Mouse (Mus musculus) midbrain, embryonic 12.5 days (tissue): ENCODE measurements around the gene Tkt. TPM values are rescaled to one million over a fixed set of nuclear protein-coding genes. Genes with fewer than 3 reads are reported as not detected.
A peak's percentile ranks its signal among the peaks of the same experiment; 100 is the strongest.

ENCODE experiments used
- ATAC-seq: fragments of 200-750 bp; cut with Nextera tagmentation; 2 replicates; pipeline ENCODE4 v1.8.0; 2017; ENCODE audit warnings: low read depth, moderate TSS enrichment, moderate library complexity; ENCODE audit not compliant: low FRiP score
- H3K27ac ChIP-seq: fragments of 300-500 bp; sonication (generic); replicated peaks from 2 replicates; pipeline ENCODE4 v1.5.1; 2016; ENCODE audit warnings: mild to moderate bottlenecking
- H3K27me3 ChIP-seq: fragments of 300-500 bp; sonication (generic); 2 replicates; pipeline ENCODE4 v1.6.1; 2016; ENCODE audit warnings: mild to moderate bottlenecking
- H3K36me3 ChIP-seq: fragments of 300-500 bp; sonication (generic); 2 replicates; pipeline ENCODE4 v1.6.1; 2016
- H3K4me1 ChIP-seq: fragments of 300-500 bp; sonication (generic); 2 replicates; pipeline ENCODE4 v1.6.1; 2016
- H3K4me2 ChIP-seq: fragments of 300-500 bp; sonication (generic); replicated peaks from 2 replicates; pipeline ENCODE4 v1.6.1; 2016; ENCODE audit warnings: mild to moderate bottlenecking, moderate library complexity
- H3K4me3 ChIP-seq: fragments of 300-500 bp; sonication (generic); 2 replicates; pipeline ENCODE4 v1.5.1; 2016; ENCODE audit warnings: mild to moderate bottlenecking
- H3K9ac ChIP-seq: fragments of 300-500 bp; sonication (generic); replicated peaks from 2 replicates; pipeline ENCODE4 v1.6.1; 2016; ENCODE audit warnings: mild to moderate bottlenecking, moderate library complexity
- H3K9me3 ChIP-seq: fragments of 300-500 bp; sonication (generic); 2 replicates; pipeline ENCODE4 v1.6.1; 2016; ENCODE audit warnings: mild to moderate bottlenecking
- WGBS: fragments of 180-500 bp; shearing (Covaris S2); methylation state at CpG from one replicate; pipeline ENCODE4 v1.1.7; 2016; 5-methylcytosine and 5-hydroxymethylcytosine counted together
- polyA plus RNA-seq: library from polyadenylated mRNA; unstranded; fragments of >200 nt; fragmentation: Nextera tagmentation; extraction: Ambion mirVana; gene quantifications from 2 replicates; pipeline ENCODE4 v1.2.1, GENCODE M21; 2016

Tkt gene
- polyA plus RNA-seq, 1 experiment from 2014 or later = 240 TPM

GRCm38 (mm10) chr14:30557730-30558129 is 9.6 kb downstream of the Tkt start:
- ATAC-seq = no peak
- Histone ChIP-seq H3K27me3 (no peaks in the 10 kb centered on the region), H3K27ac (no peak overlapping the region), H3K4me1 (peaks cover 10% of the 10 kb centered on the region; the same call in 1 of the 2 replicates), H3K9ac (no peak overlapping the region), H3K4me2 (no peak overlapping the region), H3K4me3 (no peak overlapping the region), H3K36me3 (peaks cover 54% of the 10 kb centered on the region), H3K9me3 (no peaks in the 10 kb centered on the region)
- WGBS = 81% methylated on average over 9 of the region's 9 CpGs

GRCm38 (mm10) chr14:30559321-30559850 is 11.2 kb downstream of the Tkt start:
- Histone ChIP-seq H3K4me3 (no peak overlapping the region), H3K9me3 (no peaks in the 10 kb centered on the region), H3K4me1 (peaks cover 10% of the 10 kb centered on the region; the same call in 1 of the 2 replicates), H3K27ac (no peak overlapping the region), H3K36me3 (peaks cover 63% of the 10 kb centered on the region), H3K9ac (no peak overlapping the region), H3K27me3 (no peaks in the 10 kb centered on the region), H3K4me2 (no peak overlapping the region)
- 90% methylated on average over 17 of the region's 17 CpGs for WGBS
- no peak for ATAC-seq

DNA sequence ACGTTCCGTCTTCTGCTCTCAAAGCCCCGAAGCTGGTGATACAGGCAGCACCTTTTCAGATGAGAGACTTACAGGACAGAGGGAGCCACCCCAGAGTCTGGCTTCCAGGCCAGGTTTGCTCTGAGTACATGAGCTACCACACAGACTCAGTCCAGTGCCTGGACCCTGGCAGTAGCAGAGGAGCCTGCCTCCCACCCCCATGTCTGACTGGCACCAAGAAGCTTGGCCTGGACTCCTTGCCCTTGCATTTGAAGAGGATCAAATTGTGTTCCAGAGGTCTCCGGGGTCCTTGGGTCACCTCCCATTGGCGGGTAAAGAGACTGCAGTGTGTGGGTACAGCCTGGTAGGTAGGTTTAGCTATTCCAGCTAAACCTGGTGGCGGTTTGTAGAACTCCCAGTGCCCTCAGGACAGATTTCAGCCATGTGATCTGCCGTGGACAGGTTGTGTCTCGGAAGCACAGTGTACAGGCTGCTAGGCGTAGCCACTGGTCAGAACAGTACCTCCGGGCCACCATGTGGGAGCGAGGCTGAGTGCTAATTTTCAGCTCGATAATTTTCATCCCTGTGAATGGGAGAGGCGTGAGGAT is 12.7 kb downstream of the Tkt start:
- WGBS = 94% methylated on average over 13 of the region's 13 CpGs
- ATAC-seq = peak; percentile 9; the same call in 1 of the 2 replicates

GRCm38 (mm10) chr14:30561470-30562187 is 13.5 kb downstream of the Tkt start:
- peak; percentile 66; the same call in 1 of the 2 replicates for ATAC-seq
- H3K36me3 ChIP-seq = peaks cover 77% of the 10 kb centered on the region

More for the DNA sequence above, 12.7 kb downstream of the Tkt start:
- Histone ChIP-seq H3K4me3 (no peak overlapping the region), H3K27ac (peak overlapping the region; percentile 58; the same call in 1 of the 2 replicates), H3K9ac (no peak overlapping the region), H3K9me3 (no peaks in the 10 kb centered on the region), H3K27me3 (no peaks in the 10 kb centered on the region), H3K4me1 (peaks cover 10% of the 10 kb centered on the region; the same call in 1 of the 2 replicates), H3K4me2 (no peak overlapping the region), H3K36me3 (peaks cover 76% of the 10 kb centered on the region)

GRCm38 (mm10) chr14:30562343-30562742 is 14.2 kb downstream of the Tkt start:
- H3K9ac ChIP-seq = no peak overlapping the region
- H3K9me3 ChIP-seq = no peaks in the 10 kb centered on the region
- H3K27ac ChIP-seq = no peak overlapping the region
- peaks cover 83% of the 10 kb centered on the region for H3K36me3 ChIP-seq
- H3K27me3 ChIP-seq = no peaks in the 10 kb centered on the region
- H3K4me1 ChIP-seq = peaks cover 10% of the 10 kb centered on the region; the same call in 1 of the 2 replicates
- H3K4me2 ChIP-seq = no peak overlapping the region
- no peak for ATAC-seq
- no peak overlapping the region for H3K4me3 ChIP-seq

More at GRCm38 (mm10) chr14:30561470-30562187, 13.5 kb downstream of the Tkt start:
- H3K27ac ChIP-seq = peak overlapping the region; percentile 58
- no peak overlapping the region for H3K4me3 ChIP-seq
- 82% methylated on average over 14 of the region's 14 CpGs for WGBS
- peaks cover 10% of the 10 kb centered on the region; the same call in 1 of the 2 replicates for H3K4me1 ChIP-seq
- H3K4me2 ChIP-seq = no peak overlapping the region
- no peaks in the 10 kb centered on the region for H3K9me3 ChIP-seq
- no peak overlapping the region for H3K9ac ChIP-seq
- H3K27me3 ChIP-seq = no peaks in the 10 kb centered on the region

GRCm38 (mm10) chr14:30564451-30564850 is 16.3 kb downstream of the Tkt start:
- H3K4me3 ChIP-seq = no peak overlapping the region
- H3K4me2 ChIP-seq = no peak overlapping the region
- 98% methylated on average over 2 of the region's 2 CpGs for WGBS
- H3K36me3 ChIP-seq = peaks cover 82% of the 10 kb centered on the region
- H3K27me3 ChIP-seq = no peaks in the 10 kb centered on the region
- H3K27ac ChIP-seq = no peak overlapping the region
- H3K9me3 ChIP-seq = no peaks in the 10 kb centered on the region
- ATAC-seq = no peak
- peaks cover 10% of the 10 kb centered on the region; the same call in 1 of the 2 replicates for H3K4me1 ChIP-seq
- H3K9ac ChIP-seq = no peak overlapping the region

DNA sequence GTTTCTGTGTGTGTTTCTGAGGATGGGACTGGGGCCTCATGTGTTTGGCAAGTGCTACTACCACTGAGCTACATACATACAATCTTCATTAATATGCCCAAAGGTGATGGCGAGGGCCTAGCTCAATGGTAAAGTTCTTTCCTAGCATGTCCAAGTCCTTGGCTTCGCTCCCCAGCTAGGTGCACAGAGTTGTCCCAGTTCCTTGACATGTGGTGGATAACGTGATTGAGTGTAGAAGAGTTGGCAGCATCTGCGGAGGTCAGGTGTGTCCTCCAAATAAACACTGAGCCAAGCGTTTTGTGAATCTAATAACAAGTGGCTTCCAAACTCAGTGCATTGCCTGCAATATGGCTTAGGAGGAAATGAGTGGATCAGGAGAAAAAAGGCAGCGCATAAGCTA is 18.2 kb downstream of the Tkt start:
- no peaks in the 10 kb centered on the region for H3K9me3 ChIP-seq
- H3K27ac ChIP-seq = no peak overlapping the region
- no peak overlapping the region for H3K4me3 ChIP-seq
- no peaks in the 10 kb centered on the region for H3K27me3 ChIP-seq
- H3K36me3 ChIP-seq = peaks cover 81% of the 10 kb centered on the region
- H3K4me2 ChIP-seq = no peak overlapping the region
- peaks cover 6% of the 10 kb centered on the region; the same call in 1 of the 2 replicates for H3K4me1 ChIP-seq
- H3K9ac ChIP-seq = no peak overlapping the region
- ATAC-seq = no peak
- 95% methylated on average over 6 of the region's 6 CpGs for WGBS

DNA sequence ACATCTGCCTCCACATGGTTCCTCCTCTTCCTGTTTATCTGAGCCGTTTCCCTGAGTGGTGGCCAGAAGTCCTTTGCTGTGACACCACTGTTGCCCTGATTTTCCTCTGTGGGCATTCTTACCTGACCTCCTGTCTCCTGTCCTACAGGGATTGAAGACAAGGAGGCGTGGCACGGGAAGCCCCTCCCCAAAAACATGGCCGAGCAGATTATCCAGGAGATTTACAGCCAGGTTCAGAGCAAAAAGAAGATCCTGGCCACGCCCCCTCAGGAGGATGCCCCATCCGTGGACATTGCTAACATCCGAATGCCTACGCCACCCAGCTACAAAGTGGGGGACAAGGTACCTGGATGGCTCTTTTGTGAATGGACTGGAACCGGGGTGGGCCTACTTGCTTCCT is 19.9 kb downstream of the Tkt start:
- Histone ChIP-seq H3K4me1 (no peaks in the 10 kb centered on the region), H3K27me3 (no peaks in the 10 kb centered on the region), H3K4me3 (no peak overlapping the region), H3K4me2 (no peak overlapping the region), H3K9me3 (no peaks in the 10 kb centered on the region), H3K9ac (no peak overlapping the region), H3K27ac (no peak overlapping the region), H3K36me3 (peaks cover 92% of the 10 kb centered on the region)
- 94% methylated on average over 9 of the region's 9 CpGs for WGBS
- ATAC-seq = no peak

GRCm38 (mm10) chr14:30570303-30570702 is 22.1 kb downstream of the Tkt start:
- no peak overlapping the region for H3K27ac ChIP-seq
- no peaks in the 10 kb centered on the region for H3K27me3 ChIP-seq
- no peaks in the 10 kb centered on the region for H3K4me1 ChIP-seq
- no peak for ATAC-seq
- H3K4me2 ChIP-seq = no peak overlapping the region
- no peaks in the 10 kb centered on the region for H3K9me3 ChIP-seq
- H3K36me3 ChIP-seq = peaks cover 92% of the 10 kb centered on the region
- H3K4me3 ChIP-seq = no peak overlapping the region
- H3K9ac ChIP-seq = no peak overlapping the region
- 92% methylated on average over 9 of the region's 9 CpGs for WGBS

DNA sequence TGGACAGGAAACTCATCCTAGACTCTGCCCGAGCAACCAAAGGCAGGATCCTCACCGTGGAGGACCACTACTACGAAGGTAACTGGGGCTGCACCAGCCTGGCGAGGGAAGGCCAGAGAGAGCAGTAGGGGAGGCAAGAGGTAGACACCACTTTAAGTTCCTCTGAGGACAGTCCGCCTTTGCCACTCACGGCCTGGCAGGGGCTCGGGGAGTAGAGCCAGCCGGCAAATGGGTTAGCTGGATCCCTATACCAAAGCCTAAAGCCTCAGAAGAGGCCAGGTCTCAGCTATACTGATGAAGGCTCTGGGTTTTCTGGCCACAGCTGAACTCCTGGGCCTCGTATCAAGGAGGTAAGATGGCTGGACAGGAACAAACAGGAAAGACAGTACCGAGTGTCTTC is 24.1 kb downstream of the Tkt start:
- WGBS = 88% methylated on average over 10 of the region's 10 CpGs
- no peak overlapping the region for H3K4me3 ChIP-seq
- H3K4me1 ChIP-seq = no peaks in the 10 kb centered on the region
- no peak overlapping the region for H3K4me2 ChIP-seq
- ATAC-seq = no peak
- H3K36me3 ChIP-seq = peaks cover 85% of the 10 kb centered on the region
- H3K9me3 ChIP-seq = no peaks in the 10 kb centered on the region
- no peak overlapping the region for H3K9ac ChIP-seq
- no peak overlapping the region; the same call in 1 of the 2 replicates for H3K27ac ChIP-seq
- H3K27me3 ChIP-seq = no peaks in the 10 kb centered on the region

GRCm38 (mm10) chr14:30573235-30573634 is 25.1 kb downstream of the Tkt start:
- peaks cover 76% of the 10 kb centered on the region for H3K36me3 ChIP-seq
- no peak for ATAC-seq

GRCm38 (mm10) chr14:30573983-30574584 is 25.9 kb downstream of the Tkt start:
- Histone ChIP-seq H3K27ac (peak overlapping the region; percentile 25; the same call in 1 of the 2 replicates), H3K36me3 (peaks cover 68% of the 10 kb centered on the region), H3K9me3 (no peaks in the 10 kb centered on the region), H3K4me1 (no peaks in the 10 kb centered on the region), H3K27me3 (no peaks in the 10 kb centered on the region), H3K4me3 (no peak overlapping the region), H3K4me2 (no peak overlapping the region), H3K9ac (no peak overlapping the region)
- WGBS = 69% methylated on average over 6 of the region's 6 CpGs
- ATAC-seq = no peak

More at GRCm38 (mm10) chr14:30573235-30573634, 25.1 kb downstream of the Tkt start:
- no peak overlapping the region for H3K27ac ChIP-seq
- no peak overlapping the region for H3K9ac ChIP-seq
- no peaks in the 10 kb centered on the region for H3K4me1 ChIP-seq
- no peaks in the 10 kb centered on the region for H3K9me3 ChIP-seq
- no peak overlapping the region for H3K4me3 ChIP-seq
- H3K4me2 ChIP-seq = no peak overlapping the region
- WGBS = 84% methylated on average over 8 of the region's 8 CpGs
- H3K27me3 ChIP-seq = no peaks in the 10 kb centered on the region
